Mouse (Mus musculus) spleen, adult 2 months (tissue): ENCODE results near the gene Ecm2. TPM values are rescaled to one million over a fixed set of nuclear protein-coding genes. Genes with fewer than 3 reads are reported as not detected.

Experiments
- DNase-seq, 2 experiments: peaks; one replicate each; pipeline versions ENCODE4 v3.0.0 to v3.0.0-alpha.2; 2012 to 2021; ENCODE audit warnings: low spot score in 2 of 2, low read depth in 1 of 2
- H3K27ac ChIP-seq: fragments of 200-500 bp; 2 replicates; pipeline ENCODE4 v1.5.1; 2012; ENCODE audit warnings: low read length, inconsistent platforms; ENCODE audit not compliant: insufficient read depth
- H3K27me3 ChIP-seq: fragments of 200-500 bp; 2 replicates; pipeline ENCODE4 v1.6.1; 2012; ENCODE audit warnings: mild to moderate bottlenecking, moderate library complexity, low read length, inconsistent platforms; ENCODE audit not compliant: control insufficient read depth, insufficient read depth
- H3K36me3 ChIP-seq: fragments of 200-500 bp; 2 replicates; pipeline ENCODE4 v1.6.1; 2012; ENCODE audit warnings: mild to moderate bottlenecking, low read length, inconsistent platforms; ENCODE audit not compliant: control insufficient read depth, insufficient read depth
- H3K4me1 ChIP-seq: fragments of 200-500 bp; 2 replicates; pipeline ENCODE4 v1.6.1; 2011; ENCODE audit warnings: inconsistent platforms; ENCODE audit not compliant: control insufficient read depth, insufficient read depth, insufficient read length
- H3K4me3 ChIP-seq: fragments of 200-500 bp; 2 replicates; pipeline ENCODE4 v1.5.1; 2011; ENCODE audit warnings: mild to moderate bottlenecking, inconsistent platforms; ENCODE audit not compliant: insufficient read depth, insufficient read length; ENCODE audit errors: extremely low read depth
- CTCF ChIP-seq: fragments of 200-500 bp; IDR thresholded peaks from 2 replicates; pipeline ENCODE4 v1.5.1; 2011; ENCODE audit warnings: mild to moderate bottlenecking, inconsistent platforms; ENCODE audit not compliant: insufficient read depth, insufficient read length, insufficient replicate concordance; ENCODE audit errors: extremely low read depth
- POLR2A ChIP-seq: fragments of 200-500 bp; IDR thresholded peaks from 2 replicates; pipeline ENCODE4 v1.6.1; 2011; ENCODE audit warnings: low read depth, low read length, inconsistent platforms
- WGBS: fragments of 180-500 bp; shearing (Covaris S2); methylation state at CpG from one replicate; pipeline ENCODE4 v1.1.7; 2018; 5-methylcytosine and 5-hydroxymethylcytosine counted together
- polyA plus RNA-seq: library from polyadenylated mRNA; depleted of rRNA; stranded (reverse); fragments of >200 nt; gene quantifications from 2 replicates; pipeline ENCODE4 v1.2.3, GENCODE M21; 2012

The Ecm2 gene
- polyA plus RNA-seq, 1 experiment: 0.14 TPM

DNA sequence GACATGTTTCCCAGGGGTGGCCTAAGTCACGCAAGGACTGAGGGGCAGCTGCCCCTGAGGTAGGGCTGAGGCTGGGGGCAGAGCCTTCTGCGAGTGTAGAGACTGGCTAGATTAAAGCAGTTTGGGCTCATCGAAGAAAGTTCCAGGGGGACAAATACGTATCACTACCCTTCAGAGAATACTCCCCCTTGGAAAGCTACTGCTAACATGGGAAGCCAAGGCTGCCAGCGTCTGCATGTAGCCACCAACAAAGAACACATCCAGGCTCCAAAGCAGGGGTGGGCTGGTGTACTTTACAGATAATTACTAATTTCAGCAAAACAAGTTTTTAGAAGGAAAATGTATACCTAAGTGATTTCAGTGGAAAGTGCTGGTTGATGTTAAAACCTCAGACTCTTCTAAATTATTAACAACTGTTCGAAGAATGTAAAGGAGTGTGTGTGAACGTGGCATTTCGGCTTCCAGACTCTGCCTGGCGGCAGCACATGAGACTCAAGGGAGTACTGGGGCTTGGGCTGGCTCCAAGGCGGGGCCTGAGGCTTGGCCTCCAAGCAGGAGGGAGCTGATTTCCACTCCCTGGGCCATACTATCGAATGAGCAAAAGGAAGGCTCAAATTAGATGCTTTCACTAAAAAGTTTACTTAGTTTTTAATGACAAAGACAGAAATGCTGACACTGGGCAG is 38.1 kb upstream of the Ecm2 start:
- DNase-seq: no peak
- no peak for TF ChIP-seq POLR2A
- TF ChIP-seq CTCF: no peak
- Histone ChIP-seq H3K4me3 (no peak overlapping the region), H3K4me1 (no peaks in the 10 kb centered on the region), H3K27me3 (no peaks in the 10 kb centered on the region), H3K27ac (no peak overlapping the region), H3K36me3 (peaks cover 6% of the 10 kb centered on the region)
- 91% methylated on average over 11 of the region's 11 CpGs for WGBS

- Histone ChIP-seq H3K36me3 (peaks cover 5% of the 10 kb centered on the region), H3K4me1 (no peaks in the 10 kb centered on the region), H3K27me3 (no peaks in the 10 kb centered on the region), H3K4me3 (no peak overlapping the region), H3K27ac (no peak overlapping the region)
- no peak for DNase-seq
- WGBS: 96% methylated on average over 2 of the region's 2 CpGs
- TF ChIP-seq POLR2A (no peak), CTCF (no peak)
Measured at GRCm38 (mm10) chr13:49467585-49467984, 37.0 kb upstream of the Ecm2 start.

GRCm38 (mm10) chr13:49469002-49469401 is 35.6 kb upstream of the Ecm2 start:
- H3K4me3 ChIP-seq: no peak overlapping the region
- H3K27ac ChIP-seq: no peak overlapping the region
- H3K36me3 ChIP-seq: peaks cover 2% of the 10 kb centered on the region
- H3K27me3 ChIP-seq: no peaks in the 10 kb centered on the region
- H3K4me1 ChIP-seq: no peaks in the 10 kb centered on the region
- WGBS: 88% methylated on average over 5 of the region's 5 CpGs
- TF ChIP-seq CTCF: no peak
- no peak for TF ChIP-seq POLR2A
- no peak for DNase-seq

- 81% methylated on average over 4 of the region's 4 CpGs for WGBS
- no peak for TF ChIP-seq CTCF
- no peak for TF ChIP-seq POLR2A
- DNase-seq: no peak
- no peaks in the 10 kb centered on the region; the same call in 1 of the 2 replicates for H3K36me3 ChIP-seq
- H3K27ac ChIP-seq: no peak overlapping the region
- no peak overlapping the region for H3K4me3 ChIP-seq
- no peaks in the 10 kb centered on the region for H3K4me1 ChIP-seq
- no peaks in the 10 kb centered on the region for H3K27me3 ChIP-seq
Measured at GRCm38 (mm10) chr13:49470319-49470718, 34.3 kb upstream of the Ecm2 start.

- H3K4me1 ChIP-seq: no peaks in the 10 kb centered on the region
- no peak overlapping the region for H3K4me3 ChIP-seq
- DNase-seq: no peak
- 71% methylated on average over 4 of the region's 4 CpGs for WGBS
- H3K27ac ChIP-seq: no peak overlapping the region
- no peaks in the 10 kb centered on the region; the same call in 1 of the 2 replicates for H3K36me3 ChIP-seq
- no peak for TF ChIP-seq CTCF
- TF ChIP-seq POLR2A: no peak
- no peaks in the 10 kb centered on the region for H3K27me3 ChIP-seq
Measured at GRCm38 (mm10) chr13:49470806-49471205, 33.8 kb upstream of the Ecm2 start.

GRCm38 (mm10) chr13:49471981-49472675 is 32.5 kb upstream of the Ecm2 start:
- no peaks in the 10 kb centered on the region for H3K27me3 ChIP-seq
- H3K4me3 ChIP-seq: no peak overlapping the region
- no peaks in the 10 kb centered on the region; the same call in 1 of the 2 replicates for H3K36me3 ChIP-seq
- DNase-seq: no peak
- H3K27ac ChIP-seq: no peak overlapping the region
- WGBS: 85% methylated on average over 4 of the region's 4 CpGs
- TF ChIP-seq POLR2A (no peak), CTCF (no peak)
- no peaks in the 10 kb centered on the region for H3K4me1 ChIP-seq

- H3K4me1 ChIP-seq: no peaks in the 10 kb centered on the region
- no peak overlapping the region for H3K4me3 ChIP-seq
- H3K27ac ChIP-seq: no peak overlapping the region
- 92% methylated on average over 6 of the region's 6 CpGs for WGBS
- DNase-seq: no peak
- H3K36me3 ChIP-seq: no peaks in the 10 kb centered on the region; the same call in 1 of the 2 replicates
- no peaks in the 10 kb centered on the region for H3K27me3 ChIP-seq
- TF ChIP-seq POLR2A: no peak
- no peak for TF ChIP-seq CTCF
Measured at GRCm38 (mm10) chr13:49472676-49473005, 32.0 kb upstream of the Ecm2 start.
